Comparison of ENCODE assay signal across 9 mouse cellular contexts in the genomic region with DNA sequence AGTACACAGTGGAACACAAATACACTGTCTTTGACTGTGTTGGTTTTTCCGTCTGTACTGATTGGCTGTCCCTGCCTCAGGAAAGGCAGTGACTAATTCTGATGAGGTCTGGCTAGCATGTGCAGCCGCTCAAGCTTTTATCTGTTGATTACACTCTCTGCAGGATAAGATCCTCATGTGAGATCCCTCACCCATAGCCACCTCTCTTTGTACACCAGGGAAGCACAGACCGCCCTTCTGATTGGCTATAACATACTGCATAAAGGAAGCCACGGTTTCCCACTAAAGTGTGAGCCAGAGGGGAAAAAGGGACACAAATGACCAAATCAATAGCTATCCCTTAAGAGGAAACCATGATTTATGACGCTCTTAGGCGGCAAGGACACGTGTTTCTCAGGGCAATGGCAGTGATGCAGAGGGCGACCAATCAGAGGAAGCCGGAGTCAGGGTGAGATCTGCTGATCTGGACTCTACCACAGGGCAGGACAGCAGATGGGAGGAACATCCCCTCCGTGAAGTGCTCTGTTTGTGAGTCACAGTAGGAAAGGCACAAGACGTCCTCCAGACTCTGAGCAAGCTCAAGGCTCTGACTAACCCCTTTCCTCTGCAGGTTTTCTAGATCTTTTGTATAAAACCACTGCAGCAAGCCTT.
A peak's percentile ranks its signal among the peaks of the same experiment; 100 is the strongest.
DNase-seq lines count a peak whose midpoint lies in the region; ATAC-seq lines count a peak whose summit lies in the region.
"Had no signal": no experiment of that assay in that cellular context is flagged by ENCODE, and none has a peak within 500 bp of the region (broad histone marks: within the 10 kb centered on the region; RNA-seq: fewer than 3 reads in every experiment).

No protein-coding gene starts in this region.

- WGBS in hindbrain, embryonic 14.5 days: 37% methylated on average over 11 of the region's 11 CpGs
- 21% methylated on average over 11 of the region's 11 CpGs for WGBS in neural tube, embryonic 11.5 days

- ATAC-seq in hindbrain, embryonic 14.5 days (ENCODE audit: low FRiP score): peak; percentile 82
- ATAC-seq in neural tube, embryonic 11.5 days (ENCODE audit: insufficient read depth, low FRiP score, low TSS enrichment): peak; percentile 93

- H3K4me1 ChIP-seq in hindbrain, embryonic 14.5 days (replicated peaks; ENCODE audit: control insufficient read depth, insufficient read depth, low read length): peaks cover 19% of the 10 kb centered on the region
- peaks cover 10% of the 10 kb centered on the region; the same call in 1 of the 2 replicates for H3K4me1 ChIP-seq in neural tube, embryonic 11.5 days (ENCODE audit: control insufficient read depth, insufficient read depth, low read length)
- H3K4me1 ChIP-seq: liver, embryonic 13.5 days had no signal

- H3K4me3 ChIP-seq in hindbrain, embryonic 14.5 days (replicated peaks; ENCODE audit: low read length): no peak overlapping the region
- H3K4me3 ChIP-seq in neural tube, embryonic 11.5 days (ENCODE audit: low read depth, low read length): no peak overlapping the region
- H3K4me3 ChIP-seq: liver, embryonic 13.5 days had no signal

- H3K27me3 ChIP-seq in hindbrain, embryonic 14.5 days (ENCODE audit: control insufficient read depth, insufficient read depth, low read length): no peaks in the 10 kb centered on the region
- no peaks in the 10 kb centered on the region for H3K27me3 ChIP-seq in neural tube, embryonic 11.5 days (ENCODE audit: control insufficient read depth, insufficient read depth, low read length)
- H3K27me3 ChIP-seq: liver, embryonic 13.5 days had no signal

- H3K27ac ChIP-seq in hindbrain, embryonic 14.5 days: peak overlapping the region; percentile 62
- peak overlapping the region; percentile 73 for H3K27ac ChIP-seq in neural tube, embryonic 11.5 days (ENCODE audit: low read depth, low read length)
- H3K27ac ChIP-seq: liver, embryonic 13.5 days had no signal

- intact Hi-C loops in left cerebral cortex, postnatal 10 days (cut with DNase I): no loop called here

- H3K36me3 ChIP-seq in hindbrain, embryonic 14.5 days (replicated peaks; ENCODE audit: control insufficient read depth, insufficient read depth): no peaks in the 10 kb centered on the region
- no peaks in the 10 kb centered on the region for H3K36me3 ChIP-seq in neural tube, embryonic 11.5 days (ENCODE audit: control insufficient read depth, insufficient read depth, low read length)
- H3K36me3 ChIP-seq: liver, embryonic 13.5 days had no signal

- no peak overlapping the region for H3K9ac ChIP-seq in hindbrain, embryonic 14.5 days
- peak overlapping the region; percentile 22; the same call in 1 of the 2 replicates for H3K9ac ChIP-seq in neural tube, embryonic 11.5 days (ENCODE audit: low read length)
- H3K9ac ChIP-seq: liver, embryonic 13.5 days had no signal

- H3K4me2 ChIP-seq in hindbrain, embryonic 14.5 days (replicated peaks): peak overlapping the region; percentile 27
- peak overlapping the region; percentile 19 for H3K4me2 ChIP-seq in neural tube, embryonic 11.5 days (ENCODE audit: low read depth)
- H3K4me2 ChIP-seq: liver, embryonic 13.5 days had no signal

- no peaks in the 10 kb centered on the region for H3K9me3 ChIP-seq in hindbrain, embryonic 14.5 days (ENCODE audit: control insufficient read depth, low read length)
- H3K9me3 ChIP-seq in neural tube, embryonic 11.5 days (ENCODE audit: control insufficient read depth, low read length): no peaks in the 10 kb centered on the region
- H3K9me3 ChIP-seq: liver, embryonic 13.5 days had no signal

- DNase-seq in left cerebral cortex, adult 11 months (ENCODE audit: low spot score): peak; percentile 37
- DNase-seq in left cerebral cortex, postnatal 10 days (ENCODE audit: extremely low spot score in 1 of 2, low spot score in 2 of 2): no peak
- peak; percentile 67 for DNase-seq in adrenal gland, postnatal 14 days
- peak; percentile 45 for DNase-seq in hindbrain, embryonic 14.5 days (ENCODE audit: low spot score)
- peak; percentile 72 for DNase-seq in neural tube, embryonic 11.5 days (ENCODE audit: low spot score)
- no peak for DNase-seq in thymus, postnatal 14 days
- DNase-seq in thymus, postnatal 25 days: no peak
- no peak for DNase-seq in gastrocnemius, postnatal 10 days
- DNase-seq: liver, embryonic 13.5 days had no signal

Comparison
In these comparisons a context has a peak if more than half of its experiments do, and no peak if none do; other contexts are left out.
1. DNase-seq: peak in left cerebral cortex, adult 11 months (single experiment), adrenal gland, postnatal 14 days (single experiment), hindbrain, embryonic 14.5 days (single experiment) and neural tube, embryonic 11.5 days (single experiment); none in left cerebral cortex, postnatal 10 days (0 of 2), thymus, postnatal 14 days (single experiment), thymus, postnatal 25 days (single experiment) and gastrocnemius, postnatal 10 days (single experiment).